Mouse (Mus musculus) forebrain, embryonic 11.5 days (tissue): ENCODE measurements around the gene Dhrs7c. TPM values are rescaled to one million over a fixed set of nuclear protein-coding genes. Genes with fewer than 3 reads are reported as not detected.

Experiments used
- ATAC-seq: fragments of 200-750 bp; cut with Nextera tagmentation; replicated peaks from 2 replicates; pipeline ENCODE4 v1.8.0; 2017; ENCODE audit warnings: moderate TSS enrichment; ENCODE audit not compliant: low FRiP score
- DNase-seq: peaks from one replicate; pipeline ENCODE4 v3.0.0-alpha.2; 2017; ENCODE audit warnings: low spot score
- H3K27ac ChIP-seq: fragments of 300-500 bp; sonication (generic); 2 replicates; pipeline ENCODE4 v1.5.1; 2014; ENCODE audit warnings: low read depth, low read length
- H3K27me3 ChIP-seq: fragments of 300-500 bp; sonication (generic); 2 replicates; pipeline ENCODE4 v1.6.1; 2014; ENCODE audit warnings: mild to moderate bottlenecking, low read length, mixed read lengths; ENCODE audit not compliant: control insufficient read depth, insufficient read depth
- H3K36me3 ChIP-seq: fragments of 300-500 bp; sonication (generic); 2 replicates; pipeline ENCODE4 v1.6.1; 2014; ENCODE audit warnings: mild to moderate bottlenecking, low read length, moderate library complexity, mixed read lengths; ENCODE audit not compliant: control insufficient read depth, insufficient read depth
- H3K4me1 ChIP-seq: fragments of 300-500 bp; sonication (generic); replicated peaks from 2 replicates; pipeline ENCODE4 v1.6.1; 2014; ENCODE audit warnings: low read length, mixed read lengths; ENCODE audit not compliant: control insufficient read depth, insufficient read depth
- H3K4me2 ChIP-seq: fragments of 300-500 bp; sonication (generic); 2 replicates; pipeline ENCODE4 v1.6.1; 2014; ENCODE audit warnings: low read depth, mild to moderate bottlenecking, low read length, moderate library complexity, mixed read lengths; ENCODE audit not compliant: severe bottlenecking
- H3K4me3 ChIP-seq: fragments of 300-500 bp; sonication (generic); 2 replicates; pipeline ENCODE4 v1.5.1; 2014; ENCODE audit warnings: low read depth, low read length
- H3K9ac ChIP-seq: fragments of 300-500 bp; sonication (generic); 2 replicates; pipeline ENCODE4 v1.6.1; 2014; ENCODE audit warnings: low read length
- H3K9me3 ChIP-seq: fragments of 300-500 bp; sonication (generic); 2 replicates; pipeline ENCODE4 v1.6.1; 2016; ENCODE audit warnings: low read length, mixed read lengths; ENCODE audit not compliant: control insufficient read depth
- WGBS: fragments of 180-500 bp; shearing (Covaris S2); extraction: QIAGEN DNeasy Blood & Tissue Kit; methylation state at CpG from one replicate; pipeline ENCODE4 v1.1.7; 2014; 5-methylcytosine and 5-hydroxymethylcytosine counted together
- polyA plus RNA-seq: library from polyadenylated mRNA; unstranded; fragments of >200 nt; fragmentation: Nextera tagmentation; extraction: Ambion mirVana; gene quantifications from 2 replicates; pipeline ENCODE4 v1.2.1, GENCODE M21; 2014

Gene Dhrs7c
- polyA plus RNA-seq, 1 experiment from 2014 or later: not detected

- no peaks in the 10 kb centered on the region for H3K27me3 ChIP-seq
- H3K4me2 ChIP-seq: no peak overlapping the region
- no peak for DNase-seq
- H3K27ac ChIP-seq: no peak overlapping the region
- H3K9me3 ChIP-seq: no peaks in the 10 kb centered on the region
- 63% methylated on average over 12 of the region's 12 CpGs for WGBS
- H3K4me1 ChIP-seq: no peaks in the 10 kb centered on the region
- H3K36me3 ChIP-seq: no peaks in the 10 kb centered on the region
- H3K9ac ChIP-seq: no peak overlapping the region
- no peak for ATAC-seq
- H3K4me3 ChIP-seq: no peak overlapping the region
Observed at GRCm38 (mm10) chr11:67828360-67829059, 30.5 kb downstream of the Dhrs7c start.

DNA sequence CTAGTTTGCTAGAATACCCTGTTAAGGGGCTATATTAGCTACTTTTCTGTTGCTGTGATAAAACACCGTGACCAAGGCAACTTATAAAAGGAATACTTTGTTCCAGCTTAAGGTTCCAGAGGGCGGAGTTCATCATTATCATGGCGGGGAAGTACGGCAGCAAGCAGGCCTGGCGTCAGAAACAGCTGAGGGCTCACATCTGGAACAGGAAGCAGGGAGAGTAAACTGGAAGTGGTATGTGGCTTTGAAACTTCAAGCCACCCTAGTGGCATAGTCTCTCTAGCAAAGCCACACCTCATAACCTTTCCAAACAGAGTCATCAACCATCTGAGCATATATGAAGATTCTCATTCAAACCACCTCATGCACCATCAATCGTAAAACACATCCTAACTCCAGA, 31.5 kb downstream of the Dhrs7c start:
- DNase-seq (no peak), ATAC-seq (no peak)
- Histone ChIP-seq H3K4me3 (no peak overlapping the region), H3K9ac (no peak overlapping the region), H3K27me3 (no peaks in the 10 kb centered on the region), H3K27ac (no peak overlapping the region), H3K9me3 (no peaks in the 10 kb centered on the region), H3K4me2 (no peak overlapping the region), H3K4me1 (no peaks in the 10 kb centered on the region), H3K36me3 (no peaks in the 10 kb centered on the region)
- 84% methylated on average over 6 of the region's 6 CpGs for WGBS

DNA sequence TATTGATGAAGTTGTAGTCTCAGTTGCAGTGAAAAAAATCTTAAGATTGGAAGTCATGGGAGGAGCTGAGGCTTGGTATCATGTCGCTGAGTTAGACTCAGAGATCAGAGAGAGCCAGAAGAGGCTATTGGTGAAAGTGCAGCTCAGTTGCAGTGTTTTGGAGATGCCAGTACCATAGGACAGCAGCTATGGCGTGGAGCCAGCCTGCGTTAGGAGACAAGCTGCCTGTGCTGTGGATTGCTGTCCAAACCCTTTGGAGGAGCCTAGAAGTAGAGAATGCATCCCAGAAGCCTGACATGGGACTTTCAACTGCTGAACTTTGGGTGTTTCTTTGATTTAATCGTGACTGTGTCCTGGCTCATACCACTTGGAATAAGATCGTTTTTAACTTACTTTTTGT, 33.8 kb downstream of the Dhrs7c start:
- H3K4me1 ChIP-seq: no peaks in the 10 kb centered on the region
- no peak overlapping the region for H3K4me3 ChIP-seq
- H3K4me2 ChIP-seq: no peak overlapping the region
- 81% methylated on average over 5 of the region's 5 CpGs for WGBS
- no peak overlapping the region for H3K27ac ChIP-seq
- H3K36me3 ChIP-seq: no peaks in the 10 kb centered on the region
- no peaks in the 10 kb centered on the region for H3K9me3 ChIP-seq
- ATAC-seq: no peak
- H3K27me3 ChIP-seq: no peaks in the 10 kb centered on the region
- no peak for DNase-seq
- no peak overlapping the region for H3K9ac ChIP-seq

- DNase-seq (no peak), ATAC-seq (no peak)
- Histone ChIP-seq H3K9ac (no peak overlapping the region), H3K4me2 (no peak overlapping the region), H3K4me1 (no peaks in the 10 kb centered on the region), H3K27me3 (no peaks in the 10 kb centered on the region), H3K36me3 (no peaks in the 10 kb centered on the region), H3K4me3 (no peak overlapping the region), H3K27ac (no peak overlapping the region), H3K9me3 (no peaks in the 10 kb centered on the region)
- WGBS: 93% methylated on average over 10 of the region's 10 CpGs
Observed at GRCm38 (mm10) chr11:67835408-67836078, 37.6 kb downstream of the Dhrs7c start.

- no peak overlapping the region for H3K4me2 ChIP-seq
- no peak overlapping the region for H3K4me3 ChIP-seq
- 89% methylated on average over 1 of the region's 1 CpGs for WGBS
- H3K4me1 ChIP-seq: no peaks in the 10 kb centered on the region
- H3K9me3 ChIP-seq: no peaks in the 10 kb centered on the region
- H3K27me3 ChIP-seq: no peaks in the 10 kb centered on the region
- no peak overlapping the region for H3K27ac ChIP-seq
- ATAC-seq (no peak), DNase-seq (no peak)
- H3K9ac ChIP-seq: no peak overlapping the region
- H3K36me3 ChIP-seq: no peaks in the 10 kb centered on the region
Observed at GRCm38 (mm10) chr11:67839810-67840209, 41.8 kb downstream of the Dhrs7c start.

DNA sequence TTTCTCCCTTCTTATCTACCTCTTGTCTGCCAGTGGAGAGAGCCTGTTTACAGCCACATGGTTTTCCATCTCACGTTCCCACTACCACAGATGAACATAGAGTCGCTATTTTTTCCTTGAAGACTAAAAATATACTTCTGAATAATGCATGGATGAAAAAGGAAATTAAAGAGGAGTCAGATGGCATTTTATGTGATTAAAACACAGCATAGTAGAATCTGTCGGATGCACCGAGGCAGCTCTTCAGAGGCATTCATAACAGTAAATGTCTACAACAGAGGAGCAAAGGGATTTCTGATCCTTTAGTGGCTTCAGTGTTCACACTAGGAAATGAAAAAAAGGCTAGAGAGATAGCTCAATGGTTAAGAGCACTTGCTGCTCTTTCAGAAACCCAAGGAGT, 47.2 kb downstream of the Dhrs7c start:
- no peak overlapping the region for H3K27ac ChIP-seq
- WGBS: 86% methylated on average over 4 of the region's 4 CpGs

DNA sequence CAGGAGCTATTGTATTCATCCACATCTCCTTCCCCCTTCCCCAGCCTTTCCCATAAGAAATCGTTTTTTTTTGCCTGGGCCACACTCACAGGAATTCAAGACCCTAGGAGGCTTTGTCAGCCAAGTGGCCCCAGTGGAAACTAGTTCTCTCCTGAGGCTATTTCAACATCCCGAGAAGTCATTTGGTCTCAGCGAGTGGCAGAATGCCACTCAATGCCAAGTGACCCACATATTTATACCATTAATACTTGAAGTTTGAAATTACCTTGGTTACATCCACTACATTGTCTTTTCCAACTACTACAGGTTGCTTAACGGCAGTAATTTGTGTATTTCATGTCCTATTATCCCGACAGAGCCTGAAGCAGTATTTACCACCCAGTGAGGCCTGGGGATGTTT, 53.8 kb downstream of the Dhrs7c start:
- Histone ChIP-seq H3K9me3 (no peaks in the 10 kb centered on the region), H3K4me2 (no peak overlapping the region), H3K4me3 (no peak overlapping the region), H3K36me3 (no peaks in the 10 kb centered on the region), H3K27me3 (no peaks in the 10 kb centered on the region), H3K4me1 (no peaks in the 10 kb centered on the region), H3K9ac (no peak overlapping the region), H3K27ac (no peak overlapping the region)
- WGBS: 74% methylated on average over 5 of the region's 5 CpGs
- no peak for DNase-seq
- ATAC-seq: no peak

More for the DNA sequence above, 47.2 kb downstream of the Dhrs7c start:
- Histone ChIP-seq H3K4me3 (no peak overlapping the region), H3K27me3 (no peaks in the 10 kb centered on the region), H3K9me3 (no peaks in the 10 kb centered on the region), H3K4me2 (no peak overlapping the region), H3K36me3 (no peaks in the 10 kb centered on the region), H3K4me1 (no peaks in the 10 kb centered on the region), H3K9ac (no peak overlapping the region)
- ATAC-seq (no peak), DNase-seq (no peak)

DNA sequence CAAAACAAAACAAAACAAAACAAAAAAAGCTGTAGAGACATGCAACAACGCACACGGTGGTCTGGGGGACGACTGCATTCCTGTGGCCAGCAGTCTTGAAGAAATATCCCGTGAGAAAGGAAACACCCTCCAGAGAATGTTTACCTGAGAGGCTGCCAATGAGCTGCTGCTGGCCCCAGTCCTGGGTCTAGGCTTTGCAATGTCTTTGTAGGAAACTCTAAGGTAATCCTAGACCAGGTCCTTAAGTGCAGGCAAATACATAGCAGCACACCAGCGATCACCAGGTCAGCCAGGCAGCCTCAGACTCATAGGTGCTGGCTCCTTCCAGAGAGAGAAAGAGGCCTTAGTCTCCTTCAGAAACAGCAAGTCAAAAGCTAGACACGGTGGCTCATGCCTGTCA, 56.0 kb downstream of the Dhrs7c start:
- Histone ChIP-seq H3K36me3 (no peaks in the 10 kb centered on the region), H3K4me2 (no peak overlapping the region), H3K9me3 (no peaks in the 10 kb centered on the region), H3K27me3 (no peaks in the 10 kb centered on the region), H3K9ac (no peak overlapping the region), H3K4me1 (no peaks in the 10 kb centered on the region), H3K4me3 (no peak overlapping the region), H3K27ac (no peak overlapping the region)
- DNase-seq (no peak), ATAC-seq (no peak)
- WGBS: 70% methylated on average over 6 of the region's 6 CpGs

- Histone ChIP-seq H3K9ac (no peak overlapping the region), H3K36me3 (no peaks in the 10 kb centered on the region), H3K27ac (no peak overlapping the region), H3K4me2 (no peak overlapping the region), H3K4me1 (no peaks in the 10 kb centered on the region), H3K27me3 (no peaks in the 10 kb centered on the region), H3K9me3 (no peaks in the 10 kb centered on the region), H3K4me3 (no peak overlapping the region)
- WGBS: 33% methylated on average over 2 of the region's 2 CpGs
- ATAC-seq (no peak), DNase-seq (no peak)
Observed at GRCm38 (mm10) chr11:67855035-67855434, 57.0 kb downstream of the Dhrs7c start.
